Mouse (Mus musculus) neutrophil, adult 5-6 weeks (primary cell): Measurements from ENCODE around the gene Olfr1508. TPM values are rescaled to one million over a fixed set of nuclear protein-coding genes. Genes with fewer than 3 reads are reported as not detected.
"Not testable (repeated sequence)": the region's sequence is repeated elsewhere in the genome, so short reads cannot be mapped to it uniquely, and the experiment has no call there.

Source experiments
- ATAC-seq: fragments of 151-379, 151-347 bp; 2 replicates; pipeline ENCODE4 v1.8.0; 2017; ENCODE audit warnings: mild to moderate bottlenecking, moderate TSS enrichment; ENCODE audit not compliant: insufficient number of reproducible peaks, poor library complexity, low FRiP score, severe bottlenecking; ENCODE audit errors: extremely low read depth
- total RNA-seq: library from RNA; stranded (forward); fragments of 200-1000 nt; gene quantifications from 2 replicates; pipeline ENCODE4 v1.2.3, GENCODE M21; 2017

Olfr1508 gene
- total RNA-seq, result 0.12 TPM in 1 of 2 replicates, not detected in the other

DNA sequence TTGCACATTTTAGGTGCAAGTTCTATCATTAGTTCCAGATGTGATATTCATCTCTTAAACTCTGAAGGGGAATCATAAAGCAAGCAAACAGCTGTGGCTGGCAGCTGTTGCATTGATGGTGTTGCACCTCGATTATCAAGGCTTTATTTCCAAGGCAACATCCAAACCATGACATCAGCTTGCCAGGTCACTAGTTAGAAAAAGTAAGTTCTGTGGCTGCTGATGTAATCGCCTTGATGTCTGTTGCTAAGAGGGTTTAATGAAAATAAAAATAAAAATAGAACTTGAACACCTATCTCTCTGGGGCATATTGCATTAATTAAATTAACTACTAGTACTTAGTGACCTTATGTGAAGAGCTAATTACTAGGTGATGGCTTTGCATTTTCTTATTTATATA, at the start of gene Olfr1508:
Olfr1508 (minus strand) TSS at position 101 of the 400 bp plus-strand sequence.
- no peak for ATAC-seq

DNA sequence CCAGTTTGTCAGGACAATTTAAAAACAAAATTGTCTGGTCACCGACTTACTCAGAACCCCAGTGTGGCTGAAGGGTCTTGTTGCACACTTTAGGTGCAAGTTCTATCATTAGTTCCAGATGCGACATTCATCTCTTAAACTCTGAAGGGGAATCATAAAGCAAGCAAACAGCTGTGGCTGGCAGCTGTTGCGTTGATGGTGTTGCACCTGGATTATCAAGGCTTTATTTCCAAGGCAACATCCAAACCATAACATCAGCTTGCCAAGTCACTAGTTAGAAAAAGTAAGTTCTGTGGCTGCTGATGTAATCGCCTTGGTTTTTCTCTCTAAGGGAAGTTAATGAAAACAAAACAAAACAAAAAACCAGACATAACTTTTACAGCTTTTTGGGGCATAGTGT, 28.2 kb upstream of the Olfr1508 start, which contains the start of gene Olfr1507:
Olfr1507 (minus strand) TSS at position 234 of the 400 bp plus-strand sequence.
- no peak for ATAC-seq

DNA sequence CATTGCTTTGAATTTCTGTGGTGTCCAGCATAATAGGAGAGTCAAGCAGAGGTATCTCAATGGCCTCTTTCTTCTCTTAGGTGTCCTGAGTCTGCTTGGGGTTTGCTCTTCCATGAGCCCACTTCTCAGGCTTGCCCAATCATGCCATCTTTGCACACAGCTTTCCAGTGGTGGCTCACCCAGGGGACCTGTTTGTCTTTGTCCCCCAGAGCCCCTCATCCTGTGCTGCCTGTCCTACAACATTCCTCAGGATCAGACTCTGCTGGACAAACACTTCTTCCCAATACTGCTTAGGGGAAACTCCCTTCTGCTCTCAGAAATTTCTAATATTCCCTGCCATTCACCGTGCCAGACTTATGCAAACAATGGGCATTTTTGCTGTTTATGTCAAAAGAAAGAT, 1.6 kb downstream of the Olfr1508 start:
- no peak for ATAC-seq

DNA sequence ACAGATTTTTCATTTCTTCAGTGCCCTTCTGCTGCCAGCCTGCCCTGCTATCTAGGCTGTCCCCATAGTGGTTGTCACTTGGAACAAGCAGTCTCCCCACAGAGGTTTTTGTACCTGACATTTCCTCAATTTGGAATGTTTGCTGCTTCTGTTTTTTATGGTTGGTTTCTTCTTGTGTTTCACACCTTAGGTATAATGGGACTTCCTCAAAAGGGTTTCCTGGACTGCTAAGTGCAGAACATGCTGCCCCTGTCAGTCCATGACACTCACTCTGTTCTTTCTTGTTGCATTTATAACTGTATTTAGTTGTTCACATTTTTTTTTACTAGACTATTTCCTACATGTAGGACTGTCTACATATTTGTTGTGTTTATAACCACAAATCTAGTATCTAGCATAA, 5.4 kb downstream of the Olfr1508 start:
- no peak for ATAC-seq

DNA sequence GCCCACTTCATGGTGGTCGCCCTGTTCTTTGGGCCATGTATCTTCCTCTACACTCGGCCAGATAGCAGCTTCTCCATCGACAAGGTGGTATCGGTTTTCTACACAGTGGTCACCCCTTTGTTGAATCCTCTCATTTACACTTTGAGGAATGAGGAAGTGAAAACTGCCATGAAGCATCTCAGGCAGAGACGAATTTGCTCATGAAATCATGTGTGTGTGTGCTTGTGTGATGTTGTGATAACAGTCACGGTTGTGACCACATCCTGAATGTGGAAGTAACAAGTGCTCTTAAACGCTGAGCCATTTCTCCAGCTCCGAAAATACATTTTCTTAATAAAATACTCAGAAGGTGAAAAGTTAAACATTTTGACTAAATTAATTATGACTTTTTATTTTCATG, 16.2 kb downstream of the Olfr1508 start:
- ATAC-seq, result peak; percentile 70; the same call in 1 of the 2 replicates

DNA sequence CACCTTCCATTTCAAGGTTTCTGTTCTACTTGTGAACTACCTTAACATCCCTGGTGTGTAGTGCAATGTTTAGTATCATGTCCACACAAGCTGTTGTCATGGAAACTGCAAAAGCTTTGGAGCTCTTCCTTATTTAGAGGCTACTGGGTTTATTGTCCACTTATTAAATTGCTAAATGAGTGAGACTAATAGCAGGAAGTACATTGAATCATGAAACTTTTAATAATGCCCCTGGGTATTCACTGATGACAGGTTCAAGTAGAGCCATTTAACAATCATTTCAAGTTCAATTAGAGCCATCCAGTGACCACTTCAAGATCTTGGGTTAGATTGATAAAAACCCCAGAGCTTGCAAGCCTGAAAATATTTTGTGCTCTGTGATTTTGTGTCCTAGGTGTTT, 24.6 kb downstream of the Olfr1508 start, which contains the start of gene Olfr1509:
Olfr1509 (plus strand) TSS at position 301 of the 400 bp plus-strand sequence.
- ATAC-seq, result no peak

DNA sequence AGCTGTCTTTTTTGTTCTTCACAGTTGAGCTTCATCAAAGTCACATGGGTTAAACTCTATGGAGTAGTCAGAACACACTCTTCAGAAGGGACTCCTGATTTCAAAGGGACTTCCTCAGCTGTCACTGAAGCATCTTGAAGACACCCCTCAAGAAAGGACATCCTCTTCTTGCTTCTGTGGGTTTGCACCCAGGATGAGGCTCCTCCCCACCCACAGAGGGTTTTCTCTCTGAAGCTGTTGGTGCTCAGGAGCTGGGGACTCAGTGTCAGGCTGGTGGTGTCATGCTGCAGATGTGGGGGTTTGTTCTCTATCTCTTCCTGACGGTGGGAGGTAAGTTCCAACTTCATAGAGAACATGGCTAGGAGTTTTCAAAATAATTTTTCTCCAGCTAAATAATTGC, 39.6 kb downstream of the Olfr1508 start:
- no peak for ATAC-seq

DNA sequence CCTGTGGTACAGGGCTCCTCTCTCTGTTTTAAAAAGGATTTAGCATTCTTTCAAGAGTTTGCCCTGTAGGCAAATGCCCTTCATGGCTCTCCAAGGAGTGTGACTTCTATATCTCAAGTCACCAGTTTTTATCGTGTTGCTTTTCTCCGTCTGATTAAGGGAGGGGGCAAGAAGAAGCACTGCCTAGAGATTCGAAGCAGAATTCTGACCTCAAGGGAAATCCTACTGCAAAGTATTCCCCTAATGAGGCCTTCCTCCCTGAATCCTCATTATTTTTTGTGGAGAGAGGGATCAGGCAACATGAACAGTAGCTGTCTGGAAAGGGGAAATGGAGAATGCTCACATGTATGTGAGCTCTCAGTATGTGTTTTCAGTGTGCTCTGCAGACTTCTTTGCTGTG, 53.0 kb downstream of the Olfr1508 start, which contains the start of gene Olfr1510:
Olfr1510 (minus strand) TSS at position 101 of the 400 bp plus-strand sequence.
- ATAC-seq, result no peak

DNA sequence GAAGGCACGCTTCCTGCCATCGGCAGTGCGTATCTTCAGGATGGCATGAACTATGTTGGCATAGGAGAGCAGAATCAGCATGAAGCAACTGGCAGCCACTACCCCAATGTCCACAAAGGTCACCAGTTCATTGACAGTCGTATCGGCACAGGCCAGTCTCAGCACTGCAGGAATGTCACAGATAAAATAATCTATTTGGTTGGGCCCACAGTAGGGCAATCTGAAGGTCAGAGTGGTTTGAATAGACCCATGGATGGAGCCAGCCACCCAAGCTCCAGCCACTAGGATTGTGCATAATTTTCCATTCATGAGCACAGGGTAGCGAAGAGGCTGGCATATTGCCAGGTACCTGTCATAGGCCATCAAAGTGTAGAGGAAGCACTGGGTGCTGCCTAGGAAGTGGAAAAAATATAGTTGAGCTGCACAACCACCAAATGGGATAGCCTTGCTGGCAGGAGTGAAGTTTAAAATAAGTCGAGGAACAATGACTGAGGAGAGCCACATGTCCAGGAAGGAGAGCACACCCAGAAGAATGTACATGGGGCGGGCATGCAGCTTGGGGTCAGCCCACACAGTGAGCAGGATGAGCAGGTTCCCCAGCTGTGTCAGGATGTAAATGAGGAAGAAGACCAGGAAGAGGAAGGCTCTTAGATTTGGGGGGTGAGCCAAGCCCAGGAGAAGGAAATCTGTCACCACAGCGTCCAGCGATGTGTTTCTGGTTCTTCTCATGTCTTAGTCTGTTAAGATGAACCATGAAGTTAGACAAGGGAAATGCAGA, 57.0 kb downstream of the Olfr1508 start:
- ATAC-seq, result not testable (repeated sequence)

Other genes starting within 250 kb of the Olfr1508 start
- 155 and 214 TPM in 2 replicates for gene Chd8, start 209.7 kb downstream of the Olfr1508 start, total RNA-seq
- 55.7 and 61.0 TPM in 2 replicates for gene Tox4, start 188.3 kb downstream of the Olfr1508 start, total RNA-seq
- gene Rab2b, start 187.9 kb downstream of the Olfr1508 start, total RNA-seq, result 12.2 and 16.8 TPM in 2 replicates
- 88.0 and 97.4 TPM in 2 replicates for gene Mettl3, start 162.4 kb downstream of the Olfr1508 start, total RNA-seq
- gene Sall2, start 138.7 kb downstream of the Olfr1508 start, total RNA-seq, result 0.35 TPM in 1 of 2 replicates, not detected in the other
- gene Olfr1513, start 111.1 kb downstream of the Olfr1508 start, total RNA-seq, result not detected in 2 replicates
- not detected in 2 replicates for gene Olfr1512, start 88.3 kb downstream of the Olfr1508 start, total RNA-seq
- not detected in 2 replicates for gene Olfr1511, start 70.1 kb downstream of the Olfr1508 start, total RNA-seq
- gene Olfr1510, start 53.1 kb downstream of the Olfr1508 start, total RNA-seq, result not detected in 2 replicates
- not detected in 2 replicates for gene Olfr1509, start 24.5 kb downstream of the Olfr1508 start, total RNA-seq
- gene Olfr1507, start 28.3 kb upstream of the Olfr1508 start, total RNA-seq, result not detected in 2 replicates